Comparison of ENCODE assay signal across 8 mouse cellular contexts in the genomic region with DNA sequence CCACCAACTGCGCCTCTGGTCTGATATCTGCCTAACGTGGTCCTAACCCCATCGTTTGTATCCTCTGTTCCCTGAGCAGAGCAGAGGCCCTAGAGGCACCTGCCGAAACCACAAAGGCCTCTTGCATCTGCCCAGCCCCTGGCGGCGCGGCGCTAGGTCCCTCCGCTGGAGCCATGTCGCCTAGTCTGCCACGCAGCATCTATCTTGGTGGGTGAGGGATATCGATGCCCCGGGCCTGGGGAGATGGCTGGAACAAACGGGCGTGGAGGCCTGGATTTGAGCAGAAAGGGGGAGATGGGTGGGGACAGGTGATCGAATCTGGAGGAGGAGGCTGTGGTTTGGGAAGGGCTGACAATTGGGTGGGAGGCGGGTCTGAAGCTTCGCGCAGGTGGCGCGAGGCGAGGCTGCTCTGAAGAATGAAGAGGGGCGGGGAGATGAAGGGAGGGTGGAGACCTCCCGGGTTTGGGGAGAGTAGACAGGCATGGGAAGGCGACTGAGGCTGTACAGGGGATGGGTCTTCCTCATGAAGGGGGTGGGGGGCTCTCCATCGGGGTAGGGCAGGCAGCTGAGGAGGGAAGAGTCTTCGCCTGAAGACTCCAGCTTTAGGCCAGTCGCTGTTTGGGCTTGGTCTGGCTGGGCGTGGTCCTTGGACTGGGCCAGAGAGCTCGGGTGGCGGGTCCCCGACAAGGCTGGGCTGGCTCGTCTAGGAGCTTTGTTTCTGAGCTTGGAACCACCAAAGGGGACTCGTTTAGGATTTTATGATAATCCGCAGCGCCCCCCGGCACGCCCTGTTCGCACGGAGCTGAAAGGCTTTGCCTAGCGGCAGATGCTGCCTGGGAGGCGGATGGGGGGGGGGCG. TPM values are rescaled to one million over a fixed set of nuclear protein-coding genes. Genes with fewer than 3 reads are reported as not detected.
A peak's percentile ranks its signal among the peaks of the same experiment; 100 is the strongest.
DNase-seq lines count a peak whose midpoint lies in the region; ATAC-seq and TF ChIP-seq lines count a peak whose summit lies in the region.

No protein-coding gene starts in this region.

- DNase-seq in gastrocnemius, adult 2 months, result peak; percentile 28
- no peak for DNase-seq in gastrocnemius, adult 18-20 months (ENCODE audit: low spot score)
- peak; percentile 31 for DNase-seq in CD4-positive helper T cell, adult 2 months (ENCODE audit: low read depth, low spot score)
- DNase-seq in cerebellum, postnatal 25 days, result peak; percentile 40 to 51
- DNase-seq in spleen, postnatal 14 days (ENCODE audit: low spot score in 2 of 2), result no peak

- H3K4me3 ChIP-seq in gastrocnemius, adult 2 months, result peak overlapping the region; percentile 82
- H3K4me3 ChIP-seq in heart, embryonic 16.5 days (ENCODE audit: low read length), result peak overlapping the region; percentile 60
- H3K4me3 ChIP-seq in limb, embryonic 12.5 days (replicated peaks), result peak overlapping the region; percentile 58
- H3K4me3 ChIP-seq in olfactory bulb, adult 2 months (ENCODE audit: insufficient read depth, low read depth, low read length), result peak overlapping the region; percentile 67

- no peak overlapping the region for H3K27ac ChIP-seq in gastrocnemius, adult 2 months
- no peak overlapping the region for H3K27ac ChIP-seq in heart, embryonic 16.5 days (ENCODE audit: low read length)
- H3K27ac ChIP-seq in limb, embryonic 12.5 days, result no peak overlapping the region
- H3K27ac ChIP-seq in olfactory bulb, adult 2 months (ENCODE audit: insufficient read depth, low read depth, low read length), result peak overlapping the region; percentile 42

- H3K9me3 ChIP-seq in heart, embryonic 16.5 days (replicated peaks; ENCODE audit: control insufficient read depth, low read length), result no peaks in the 10 kb centered on the region
- no peaks in the 10 kb centered on the region for H3K9me3 ChIP-seq in limb, embryonic 12.5 days

- peak overlapping the region; percentile 95 for H3K4me2 ChIP-seq in heart, embryonic 16.5 days (ENCODE audit: low read depth, low read length)
- H3K4me2 ChIP-seq in limb, embryonic 12.5 days, result peak overlapping the region; percentile 88

- TF ChIP-seq POLR2A in olfactory bulb, adult 2 months (IDR thresholded peaks at IDR 0.05; ENCODE audit: insufficient read depth, low read depth, low read length), result no peak

- TF ChIP-seq CTCF in gastrocnemius, adult 2 months (IDR thresholded peaks at IDR 0.05), result no peak
- TF ChIP-seq CTCF in olfactory bulb, adult 2 months (IDR thresholded peaks at IDR 0.05; ENCODE audit: insufficient read depth, low read depth, low read length), result no peak

- intact Hi-C loops in gastrocnemius, adult 2 months (cut with DNase I), result no loop called here

- no peaks in the 10 kb centered on the region for H3K36me3 ChIP-seq in heart, embryonic 16.5 days (ENCODE audit: control insufficient read depth, insufficient read depth)
- no peaks in the 10 kb centered on the region for H3K36me3 ChIP-seq in limb, embryonic 12.5 days

- peaks cover 26% of the 10 kb centered on the region for H3K4me1 ChIP-seq in heart, embryonic 16.5 days (ENCODE audit: control insufficient read depth, insufficient read depth, low read length)
- peaks cover 20% of the 10 kb centered on the region for H3K4me1 ChIP-seq in limb, embryonic 12.5 days (replicated peaks)
- peaks cover 22% of the 10 kb centered on the region for H3K4me1 ChIP-seq in olfactory bulb, adult 2 months (ENCODE audit: control insufficient read depth, insufficient read depth, low read length)

- under 1% methylated on average over 43 of the region's 43 CpGs for WGBS in heart, embryonic 16.5 days
- WGBS in limb, embryonic 12.5 days, result under 1% methylated on average over 41 of the region's 43 CpGs
- WGBS in olfactory bulb, adult 2 months, result 1% methylated on average over 43 of the region's 43 CpGs

- no peak for ATAC-seq in heart, embryonic 16.5 days (replicated peaks; ENCODE audit: extremely low read depth, insufficient read depth, low FRiP score)
- 0 out of 2 replicates have a peak, but pooled peaks have one; percentile 15 for ATAC-seq in limb, embryonic 12.5 days (ENCODE audit: insufficient number of reproducible peaks, insufficient read depth, low FRiP score, low TSS enrichment, low read depth)

- H3K27me3 ChIP-seq in heart, embryonic 16.5 days (ENCODE audit: control insufficient read depth, insufficient read depth, low read length), result peaks cover 71% of the 10 kb centered on the region
- H3K27me3 ChIP-seq in limb, embryonic 12.5 days, result peaks cover 70% of the 10 kb centered on the region

- H3K9ac ChIP-seq in heart, embryonic 16.5 days (ENCODE audit: low read length), result peak overlapping the region; percentile 57
- H3K9ac ChIP-seq in limb, embryonic 12.5 days (replicated peaks), result peak overlapping the region; percentile 56

RNA-seq across cellular contexts. Expression of a gene that starts 1.3 kb away (rescaled TPM):
- total RNA-seq in gastrocnemius, adult 2 months (2021), result 1 to 10 TPM in 1 of 2 experiments, under 1 TPM in 1; 0.98 to 2.9 TPM
- total RNA-seq in gastrocnemius, adult 18-20 months (2021), result 1 to 10 TPM in 1 of 2 experiments, under 1 TPM in 1; 0.62 to 1.3 TPM
- polyA plus RNA-seq in heart, embryonic 16.5 days (2015; fragmentation: Nextera tagmentation; extraction: Ambion mirVana), result 2.0 and 2.2 TPM in 2 replicates
- polyA plus RNA-seq in limb, embryonic 12.5 days (2016; fragmentation: Nextera tagmentation; extraction: Ambion mirVana), result 5.4 and 5.5 TPM in 2 replicates
- polyA plus RNA-seq in olfactory bulb, adult 2 months (2012; ENCODE audit: insufficient read depth, insufficient read length, low replicate concordance, missing spikeins), result not detected in 2 replicates

RNA-seq across cellular contexts. Expression of a gene that starts 46.1 kb away (rescaled TPM):
- 1 to 10 TPM; 1.2 to 3.6 TPM for total RNA-seq in gastrocnemius, adult 2 months (2021)
- 1 to 10 TPM in 1 of 2 experiments, under 1 TPM in 1; 0.96 to 2.5 TPM for total RNA-seq in gastrocnemius, adult 18-20 months (2021)
- 210 and 225 TPM in 2 replicates for polyA plus RNA-seq in heart, embryonic 16.5 days (2015; fragmentation: Nextera tagmentation; extraction: Ambion mirVana)
- polyA plus RNA-seq in limb, embryonic 12.5 days (2016; fragmentation: Nextera tagmentation; extraction: Ambion mirVana), result 402 and 439 TPM in 2 replicates
- polyA plus RNA-seq in olfactory bulb, adult 2 months (2012; ENCODE audit: insufficient read depth, insufficient read length, low replicate concordance, missing spikeins), result 423 TPM in 1 of 2 replicates, not detected in the other

Comparison
In these comparisons a context has a peak if more than half of its experiments do, and no peak if none do; other contexts are left out.
1. DNase-seq: peak in gastrocnemius, adult 2 months (single experiment), CD4-positive helper T cell, adult 2 months (single experiment) and cerebellum, postnatal 25 days (2 of 2); none in gastrocnemius, adult 18-20 months (single experiment) and spleen, postnatal 14 days (0 of 2).
2. Peak in every context shown above with its lines, with median percentiles within 50 percentile points of each other: H3K4me3 ChIP-seq.